Mouse (Mus musculus) embryo, embryonic 11.5 days (tissue): ENCODE measurements around the gene Snx32.

Experiments
- DNase-seq: peaks from one replicate; pipeline ENCODE4 v3.0.0-alpha.2; 2012; ENCODE audit warnings: low read depth, low spot score

Gene Snx32

DNA sequence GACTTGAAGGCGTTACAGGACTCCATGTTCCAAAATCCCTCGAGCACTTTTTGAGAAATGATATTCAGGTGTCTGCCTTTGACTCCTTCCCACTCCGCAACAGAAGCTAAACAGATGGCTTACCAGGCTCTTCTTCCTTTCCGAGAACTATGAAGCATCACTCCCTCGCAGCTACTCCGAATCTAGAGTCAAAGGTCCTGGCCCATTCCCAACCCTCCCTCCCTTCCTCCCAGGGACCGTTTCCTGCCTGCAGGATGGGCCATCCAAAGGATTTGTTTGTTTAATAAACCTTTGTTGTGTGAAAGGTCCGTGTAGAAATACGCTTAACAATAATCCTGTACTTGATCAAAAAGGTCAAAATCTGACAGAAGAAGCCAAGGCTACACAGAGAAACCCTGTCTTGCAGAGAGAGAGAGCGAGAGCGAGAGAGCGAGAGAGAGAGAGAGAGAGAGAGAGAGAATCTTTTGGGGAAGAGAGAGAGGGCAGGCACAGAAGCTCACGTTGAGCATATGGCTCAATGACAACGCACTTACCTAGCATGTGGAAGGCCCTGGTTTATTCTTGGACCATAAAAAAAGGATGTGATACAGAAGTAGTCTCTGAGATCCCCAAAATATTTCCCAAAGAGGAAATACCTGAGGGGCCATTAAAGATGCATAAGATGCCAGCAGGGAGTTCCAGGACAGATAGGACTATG lies 52.4 kb downstream of the Snx32 start, which contains the start of gene Ccdc85b:
Gene Ccdc85b (minus strand): TSS at position 149 of the 697 bp plus-strand sequence.
- DNase-seq = no peak

DNA sequence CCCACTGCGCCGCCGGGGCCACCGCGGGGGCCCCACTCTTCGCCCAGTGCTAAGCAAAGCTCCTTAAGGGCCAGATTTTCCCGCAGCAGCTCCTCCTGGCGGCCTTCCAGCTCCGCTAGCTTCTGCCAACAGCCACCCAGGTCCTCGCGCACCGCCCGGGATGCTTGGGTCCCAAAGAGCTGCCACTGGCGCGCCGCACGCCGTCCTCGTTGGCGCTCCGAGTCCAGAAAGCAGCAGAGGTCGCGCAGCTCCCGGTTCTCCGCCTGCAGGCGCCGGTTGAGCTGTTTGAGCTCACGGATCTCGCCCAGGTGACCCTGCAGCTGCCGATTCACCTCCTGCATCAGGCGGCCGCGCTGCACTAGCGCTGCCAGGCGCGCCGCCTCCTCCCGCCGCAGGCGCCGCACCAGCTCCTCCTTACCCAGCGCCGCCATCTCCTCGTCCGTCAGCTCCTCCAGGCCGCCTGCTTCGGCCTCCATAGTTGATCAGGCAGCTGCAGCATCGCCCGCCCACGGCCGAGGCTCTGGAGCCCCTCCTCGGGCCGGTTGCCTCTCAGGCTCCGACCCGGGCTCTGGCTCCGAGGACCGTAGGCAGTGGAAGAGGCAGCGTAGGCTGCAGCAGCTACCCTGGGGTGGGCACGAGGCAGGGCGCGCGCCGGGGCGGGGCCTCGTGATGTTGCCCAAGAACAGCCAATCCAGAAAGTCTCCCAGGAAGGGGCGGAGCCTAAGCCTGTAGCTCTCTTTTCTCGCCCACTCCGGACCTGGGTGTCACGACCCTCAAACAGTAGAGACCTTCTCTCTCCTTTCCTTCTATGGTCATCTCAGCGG lies 53.2 kb downstream of the Snx32 start:
- peak; percentile 90 for DNase-seq

GRCm38 (mm10) chr19:5456241-5456921 lies 54.0 kb downstream of the Snx32 start:
- DNase-seq = no peak

DNA sequence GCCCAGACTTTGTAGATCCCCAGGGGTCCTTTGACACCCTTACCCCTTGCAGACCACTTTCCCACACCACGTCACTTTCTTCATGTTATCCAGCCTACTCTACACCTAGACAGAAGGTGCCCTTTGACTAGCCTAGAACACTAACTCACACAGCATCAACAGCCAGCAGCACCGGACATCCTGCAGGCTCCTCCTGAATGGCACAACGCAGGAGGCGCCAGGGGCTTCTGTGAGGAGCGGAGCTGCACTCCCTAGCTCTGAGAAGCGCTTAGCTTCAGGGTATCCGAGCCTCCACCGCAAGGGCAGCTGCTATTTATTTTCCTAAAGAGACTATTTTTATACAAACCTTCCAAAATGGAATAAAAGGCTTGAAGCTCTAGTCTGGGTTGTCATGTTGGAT lies 54.8 kb downstream of the Snx32 start:
- no peak for DNase-seq

DNA sequence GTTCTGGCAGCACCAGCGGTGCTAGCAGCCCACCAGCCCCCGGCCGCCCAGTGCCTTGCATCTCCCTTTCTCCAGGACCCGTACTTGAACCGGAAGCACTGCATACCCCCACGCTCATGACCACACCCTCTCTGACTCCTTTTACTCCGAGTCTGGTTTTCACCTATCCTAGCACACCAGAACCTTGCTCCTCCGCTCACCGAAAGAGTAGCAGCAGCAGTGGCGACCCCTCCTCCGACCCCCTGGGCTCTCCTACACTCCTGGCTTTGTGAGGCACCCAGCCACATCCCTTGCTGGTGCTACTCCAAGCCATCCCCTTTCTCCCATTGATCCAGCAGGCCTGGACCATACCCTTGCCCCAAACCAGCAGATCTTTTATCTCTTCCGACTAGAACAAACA lies 55.3 kb downstream of the Snx32 start:
- DNase-seq = no peak

- no peak for DNase-seq
Observed at GRCm38 (mm10) chr19:5451766-5452165, 58.6 kb downstream of the Snx32 start.

DNA sequence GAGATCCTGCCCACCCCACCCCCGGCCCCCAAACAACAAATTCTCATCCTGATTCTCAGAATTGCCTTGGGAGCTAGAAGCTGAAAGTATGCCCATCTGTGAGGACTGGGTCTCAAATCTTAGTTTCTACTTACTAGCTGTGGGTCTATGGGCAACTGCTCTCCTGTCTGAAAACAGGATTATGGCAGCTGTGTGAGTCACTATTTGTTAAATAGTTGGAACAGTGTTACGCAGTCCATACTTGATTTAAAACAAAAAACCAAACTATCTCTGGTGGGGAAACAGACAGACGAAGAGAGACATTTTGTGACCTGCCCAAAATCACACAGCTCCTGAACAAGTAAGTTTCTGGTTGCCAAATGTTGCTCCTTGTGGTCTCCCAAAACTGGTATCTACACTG lies 60.7 kb downstream of the Snx32 start:
- no peak for DNase-seq

DNA sequence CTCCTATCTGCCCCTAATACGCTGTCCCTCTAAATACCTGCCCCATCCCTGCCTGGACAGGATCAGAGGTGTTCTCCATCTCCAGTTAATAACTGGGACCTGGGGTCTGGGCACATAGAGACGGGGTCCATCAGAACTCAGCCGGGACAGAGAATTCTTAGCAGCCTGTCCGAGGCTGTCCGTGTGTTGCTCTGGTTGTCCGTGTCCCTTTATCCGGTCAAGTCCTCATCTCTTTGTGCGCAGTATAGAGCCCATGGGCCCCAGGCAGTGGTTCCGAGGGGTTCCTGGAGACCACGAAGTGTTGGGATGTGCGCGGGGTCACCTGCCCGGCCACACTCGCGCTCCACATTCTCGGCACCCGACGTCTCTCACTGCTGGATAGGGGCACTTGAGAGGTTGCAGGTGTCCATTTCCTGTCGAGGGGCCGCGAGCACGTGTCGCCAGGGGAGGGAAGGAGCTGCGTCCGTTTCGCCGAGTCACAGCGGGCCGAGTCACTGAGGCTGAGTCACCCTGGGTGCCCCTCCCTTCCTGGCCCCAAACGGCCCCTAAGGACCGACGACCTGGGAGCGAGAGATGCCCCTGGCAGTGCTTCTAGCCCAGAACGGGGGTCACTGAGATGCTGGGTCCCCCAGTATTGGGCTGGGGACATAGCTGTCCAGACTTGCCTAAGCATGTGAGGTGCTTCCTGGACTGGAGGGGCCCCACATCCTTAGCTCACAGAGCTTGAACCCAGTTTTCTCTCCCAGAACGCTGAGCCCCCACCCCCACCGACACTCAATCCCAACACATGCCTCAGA lies 61.8 kb downstream of the Snx32 start:
- no peak for DNase-seq

- DNase-seq = no peak
Observed at GRCm38 (mm10) chr19:5447515-5448353, 62.6 kb downstream of the Snx32 start, which contains the start of gene Fosl1. Fosl1 (plus strand) TSS chr19:5447547.

DNA sequence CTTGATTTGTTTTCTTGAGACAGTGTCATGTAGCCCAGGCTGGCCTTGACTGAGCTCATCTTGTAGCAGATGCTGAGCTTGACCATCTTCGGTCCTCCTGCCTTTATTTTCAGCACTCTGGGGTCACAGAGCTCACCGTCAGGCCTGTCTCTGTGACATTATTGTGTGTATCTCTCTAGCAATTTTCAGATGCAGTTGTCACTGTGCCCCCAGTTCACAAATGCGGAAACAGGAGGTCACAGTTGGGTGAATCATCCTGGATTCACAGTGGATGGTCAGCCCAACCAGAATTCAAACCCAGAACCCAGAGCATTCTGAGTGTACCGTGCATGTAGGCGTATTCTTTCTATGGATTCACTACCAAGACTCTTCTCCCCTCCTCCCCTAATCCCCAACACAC lies 64.6 kb downstream of the Snx32 start:
- DNase-seq = no peak

- no peak for DNase-seq
Observed at GRCm38 (mm10) chr19:5444954-5445353, 65.4 kb downstream of the Snx32 start.

DNA sequence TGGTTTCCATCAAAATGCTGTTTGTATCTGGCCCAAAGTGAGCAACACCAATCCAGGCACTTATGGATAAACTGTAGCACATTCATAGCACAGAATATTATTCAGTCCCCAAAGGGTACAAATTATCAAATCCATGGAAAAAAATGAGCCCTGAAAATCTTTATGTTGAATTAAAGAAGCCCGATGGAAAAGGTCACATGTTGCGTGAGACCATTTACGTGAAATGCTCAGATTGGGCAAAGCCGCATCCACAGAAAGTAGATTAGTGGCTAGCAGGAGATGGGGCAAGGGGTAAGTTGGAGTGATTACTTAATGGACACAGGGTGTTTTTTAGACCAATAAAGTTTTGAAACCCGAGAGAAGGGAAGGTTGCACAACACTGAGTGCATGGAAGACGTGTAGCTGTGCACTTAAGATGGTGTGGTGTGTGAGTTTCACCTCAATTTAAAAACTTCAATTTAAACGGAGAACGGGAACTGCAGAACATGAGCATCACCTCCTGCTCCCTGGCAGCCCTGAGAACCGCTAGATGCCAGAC lies 65.9 kb downstream of the Snx32 start:
- no peak for DNase-seq
